Mouse (Mus musculus) MEL (cell line): ENCODE results near the gene 5830473C10Rik. TPM values are rescaled to one million over a fixed set of nuclear protein-coding genes. Genes with fewer than 3 reads are reported as not detected.
A peak's percentile ranks its signal among the peaks of the same experiment; 100 is the strongest.

Experiments used
- DNase-seq: peaks from one replicate; pipeline ENCODE4 v3.0.0; 2011; ENCODE audit warnings: low read depth, low spot score
- H3K27ac ChIP-seq: 2 replicates; pipeline ENCODE4 v1.5.1; 2012; ENCODE audit warnings: low read depth, mild to moderate bottlenecking, control low read depth, low read length, moderate library complexity; ENCODE audit not compliant: control insufficient read depth
- H3K27me3 ChIP-seq, 2 experiments: fragments of 150-350 bp in 1 of 2; sonication (generic) in 1 of 2; 2 replicates each; pipeline ENCODE4 v1.6.1; 2012; ENCODE audit warnings: low read length in 2 of 2, mild to moderate bottlenecking in 2 of 2, improper control_type of control experiment in 1 of 2, moderate library complexity in 1 of 2; ENCODE audit not compliant: insufficient read depth in 2 of 2, control insufficient read depth in 1 of 2
- H3K36me3 ChIP-seq, 2 experiments: 2 replicates each; pipeline ENCODE4 v1.6.1; 2012 to 2014; ENCODE audit warnings: low read length in 2 of 2, improper control_type of control experiment in 1 of 2, inconsistent platforms in 1 of 2, mild to moderate bottlenecking in 1 of 2; ENCODE audit not compliant: insufficient read depth in 2 of 2, control insufficient read depth in 1 of 2
- H3K4me1 ChIP-seq, 2 experiments: fragments of 150-350 bp in 1 of 2; sonication (generic) in 1 of 2; 2 replicates each; pipeline ENCODE4 v1.6.1; 2012; ENCODE audit warnings: low read length in 2 of 2, improper control_type of control experiment in 1 of 2, mild to moderate bottlenecking in 1 of 2; ENCODE audit not compliant: insufficient read depth in 2 of 2, control insufficient read depth in 1 of 2
- H3K4me3 ChIP-seq, 2 experiments: fragments of 150-350 bp in 1 of 2; sonication (generic) in 1 of 2; 2 replicates each; pipeline ENCODE4 v1.5.1; 2012; ENCODE audit warnings: low read depth in 2 of 2, low read length in 2 of 2, mild to moderate bottlenecking in 2 of 2, moderate library complexity in 2 of 2, control low read depth in 1 of 2, improper control_type of control experiment in 1 of 2; ENCODE audit not compliant: control insufficient read depth in 1 of 2, insufficient read depth in 1 of 2
- H3K79me2 ChIP-seq: 2 replicates; pipeline ENCODE4 v1.6.1; 2012; ENCODE audit warnings: mild to moderate bottlenecking, low read length, moderate library complexity; ENCODE audit not compliant: control insufficient read depth, poor library complexity, insufficient read depth
- H3K9ac ChIP-seq: 2 replicates; pipeline ENCODE4 v1.6.1; 2012; ENCODE audit warnings: low read depth, mild to moderate bottlenecking, control low read depth, low read length, moderate library complexity; ENCODE audit not compliant: control insufficient read depth, poor library complexity, severe bottlenecking
- H3K9me3 ChIP-seq: fragments of 150-350 bp; sonication (generic); replicated peaks from 2 replicates; pipeline ENCODE4 v1.6.1; 2012; ENCODE audit warnings: mild to moderate bottlenecking, low read length, improper control_type of control experiment, moderate library complexity; ENCODE audit not compliant: insufficient read depth
- BHLHE40 ChIP-seq: IDR thresholded peaks from 2 replicates; pipeline ENCODE4 v1.6.1; 2012; ENCODE audit warnings: low read depth, mild to moderate bottlenecking, inconsistent platforms, low read length, improper control_type of control experiment, borderline replicate concordance
- CHD1 ChIP-seq: IDR thresholded peaks from 2 replicates; pipeline ENCODE4 v1.6.1; 2012; ENCODE audit warnings: low read depth, mild to moderate bottlenecking, inconsistent platforms, low read length, improper control_type of control experiment
- CHD2 ChIP-seq: IDR thresholded peaks from 2 replicates; pipeline ENCODE4 v1.6.1; 2011; ENCODE audit warnings: low read length, improper control_type of control experiment
- CTCF ChIP-seq, 3 experiments: IDR thresholded peaks in 2 of 3; conservative IDR thresholded peaks in 1 of 3; 2 replicates each; pipeline ENCODE4 v1.5.1; 2011 to 2012; ENCODE audit warnings: low read length in 3 of 3, low read depth in 2 of 3, mild to moderate bottlenecking in 2 of 3, improper control_type of control experiment in 1 of 3, inconsistent platforms in 1 of 3, mixed read lengths in 1 of 3, moderate library complexity in 1 of 3; ENCODE audit not compliant: control insufficient read depth in 1 of 3, insufficient read depth in 1 of 3, poor library complexity in 1 of 3, severe bottlenecking in 1 of 3
- ELF1 ChIP-seq: IDR thresholded peaks from 2 replicates; pipeline ENCODE4 v1.6.1; 2014; ENCODE audit warnings: low read depth, mild to moderate bottlenecking, inconsistent platforms, low read length, improper control_type of control experiment, moderate library complexity
- ETS1 ChIP-seq: IDR thresholded peaks from 2 replicates; pipeline ENCODE4 v1.6.1; 2012; ENCODE audit warnings: low read depth, mild to moderate bottlenecking, inconsistent platforms, low read length, improper control_type of control experiment, moderate library complexity
- GABPA ChIP-seq: IDR thresholded peaks from 2 replicates; pipeline ENCODE4 v1.6.1; 2012; ENCODE audit warnings: low read depth, mild to moderate bottlenecking, inconsistent platforms, low read length, improper control_type of control experiment, moderate library complexity
- HCFC1 ChIP-seq: IDR thresholded peaks from 2 replicates; pipeline ENCODE4 v1.6.1; 2012; ENCODE audit warnings: low read depth, mild to moderate bottlenecking, inconsistent platforms, low read length, improper control_type of control experiment, moderate library complexity
- MAFK ChIP-seq: IDR thresholded peaks from 2 replicates; pipeline ENCODE4 v1.6.1; 2011; ENCODE audit warnings: low read depth, mild to moderate bottlenecking, low read length, improper control_type of control experiment, borderline replicate concordance
- MAX ChIP-seq: IDR thresholded peaks from 2 replicates; pipeline ENCODE4 v1.6.1; 2011; ENCODE audit warnings: low read length, improper control_type of control experiment
- MEF2A ChIP-seq: IDR thresholded peaks from 2 replicates; pipeline ENCODE4 v1.6.1; 2014; ENCODE audit warnings: low read depth, mild to moderate bottlenecking, inconsistent platforms, low read length, improper control_type of control experiment; ENCODE audit not compliant: poor library complexity, insufficient replicate concordance, severe bottlenecking; ENCODE audit errors: extremely low read depth
- MXI1 ChIP-seq: IDR thresholded peaks from 2 replicates; pipeline ENCODE4 v1.6.1; 2011; ENCODE audit warnings: mild to moderate bottlenecking, low read depth, low read length, improper control_type of control experiment
- MYB ChIP-seq: IDR thresholded peaks from 2 replicates; pipeline ENCODE4 v1.6.1; 2011; ENCODE audit warnings: mild to moderate bottlenecking, low read depth, low read length, improper control_type of control experiment
- MYC ChIP-seq: IDR thresholded peaks from 2 replicates; pipeline ENCODE4 v1.6.1; 2011; ENCODE audit warnings: low read depth, mild to moderate bottlenecking, low read length, improper control_type of control experiment, moderate library complexity
- POLR2A ChIP-seq, 2 experiments: IDR thresholded peaks; 2 replicates each; pipeline ENCODE4 v1.6.1; 2011 to 2012; ENCODE audit warnings: low read length in 2 of 2, mild to moderate bottlenecking in 2 of 2, control low read depth in 1 of 2, improper control_type of control experiment in 1 of 2, low read depth in 1 of 2, moderate library complexity in 1 of 2; ENCODE audit not compliant: control insufficient read depth in 1 of 2, insufficient read depth in 1 of 2, poor library complexity in 1 of 2
- POLR2AphosphoS5 ChIP-seq: IDR thresholded peaks from 2 replicates; pipeline ENCODE4 v1.6.1; 2012; ENCODE audit warnings: low read depth, borderline replicate concordance, mild to moderate bottlenecking, inconsistent platforms, low read length, moderate library complexity, mixed read lengths
- RAD21 ChIP-seq: IDR thresholded peaks from 2 replicates; pipeline ENCODE4 v1.6.1; 2011; ENCODE audit warnings: mild to moderate bottlenecking, low read depth, low read length, improper control_type of control experiment
- RCOR1 ChIP-seq: IDR thresholded peaks from 2 replicates; pipeline ENCODE4 v1.6.1; 2012; ENCODE audit warnings: low read depth, mild to moderate bottlenecking, inconsistent platforms, low read length, improper control_type of control experiment
- SIN3A ChIP-seq: IDR thresholded peaks from 2 replicates; pipeline ENCODE4 v1.6.1; 2012; ENCODE audit warnings: low read length, improper control_type of control experiment, inconsistent platforms
- SMC3 ChIP-seq: IDR thresholded peaks from 2 replicates; pipeline ENCODE4 v1.6.1; 2011; ENCODE audit warnings: low read depth, low read length, improper control_type of control experiment
- TAL1 ChIP-seq: IDR thresholded peaks from 2 replicates; pipeline ENCODE4 v1.6.1; 2012; ENCODE audit warnings: mild to moderate bottlenecking, inconsistent platforms, low read length, moderate library complexity, mixed read lengths
- UBTF ChIP-seq: IDR thresholded peaks from 2 replicates; pipeline ENCODE4 v1.6.1; 2012; ENCODE audit warnings: low read depth, mild to moderate bottlenecking, inconsistent platforms, low read length, improper control_type of control experiment, moderate library complexity, borderline replicate concordance; ENCODE audit not compliant: insufficient read depth
- ZC3H11A ChIP-seq: IDR thresholded peaks from 2 replicates; pipeline ENCODE4 v1.6.1; 2012; ENCODE audit warnings: low read depth, mild to moderate bottlenecking, inconsistent platforms, low read length, improper control_type of control experiment
- ZKSCAN1 ChIP-seq: IDR thresholded peaks from 2 replicates; pipeline ENCODE4 v1.6.1; 2012; ENCODE audit warnings: low read depth, mild to moderate bottlenecking, inconsistent platforms, low read length, improper control_type of control experiment, moderate library complexity
- ZMIZ1 ChIP-seq: IDR thresholded peaks from 2 replicates; pipeline ENCODE4 v1.6.1; 2012; ENCODE audit warnings: low read depth, mild to moderate bottlenecking, inconsistent platforms, low read length, improper control_type of control experiment, moderate library complexity
- polyA plus RNA-seq, 2 experiments: library from polyadenylated mRNA; stranded (reverse) in 1 of 2; unstranded in 1 of 2; fragments of >175 nt in 1 of 2; fragments of >200 nt in 1 of 2; gene quantifications; 2 replicates each; pipeline versions ENCODE4 v1.2.1 to v1.2.4; 2012; ENCODE audit warnings: low replicate concordance in 2 of 2, low read depth in 1 of 2; ENCODE audit not compliant: insufficient read length in 2 of 2, insufficient read depth in 1 of 2, missing spikeins in 1 of 2
- total RNA-seq: library from RNA; depleted of rRNA; stranded (reverse); fragments of 300-350 nt; gene quantifications from 2 replicates; pipeline ENCODE4 v1.2.3, GENCODE M21; 2012

Gene 5830473C10Rik
- total and polyA plus RNA-seq, 3 experiments, result 5.9 to 9.3 TPM; not detected in 1

- peaks cover 2 to 8% of the 10 kb centered on the region in 2 experiments; a peak in 3 of 4 replicates for H3K4me1 ChIP-seq
- H3K36me3 ChIP-seq, result no peaks in the 10 kb centered on the region
- TF ChIP-seq ETS1, result no peak
- no peak for TF ChIP-seq MYB
- no peak for TF ChIP-seq MAX
- no peak for TF ChIP-seq GABPA
- no peak for TF ChIP-seq MEF2A
- TF ChIP-seq ELF1, result no peak
- TF ChIP-seq SIN3A, result no peak
- TF ChIP-seq MYC, result no peak
- TF ChIP-seq POLR2A (IDR thresholded peaks at IDR 0.05; ENCODE audit: control insufficient read depth in 1 of 2, insufficient read depth in 1 of 2, low read depth in 1 of 2, low read length in 2 of 2, poor library complexity in 1 of 2), result no peak
- no peak for TF ChIP-seq CTCF (IDR thresholded peaks at IDR 0.05 in 2 of 3, conservative IDR thresholded peaks at IDR 0.05 in 1 of 3; ENCODE audit: control insufficient read depth in 1 of 3, insufficient read depth in 1 of 3, low read depth in 2 of 3, low read length in 3 of 3, poor library complexity in 1 of 3, severe bottlenecking in 1 of 3)
- TF ChIP-seq ZC3H11A, result no peak
- no peak for TF ChIP-seq MAFK
- TF ChIP-seq TAL1, result no peak
- no peaks in the 10 kb centered on the region for H3K79me2 ChIP-seq
- H3K4me3 ChIP-seq, result peak overlapping the region in 1 of 2 experiments; percentile 20; a peak in 1 of 4 replicates
- no peaks in the 10 kb centered on the region for H3K9me3 ChIP-seq
- H3K27me3 ChIP-seq, result no peaks in the 10 kb centered on the region
- H3K9ac ChIP-seq, result no peak overlapping the region
- peak; percentile 10 for DNase-seq
- H3K27ac ChIP-seq, result no peak overlapping the region
Measured at GRCm38 (mm10) chr5:90562880-90563279, 2.0 kb downstream of the 5830473C10Rik start.

- Histone ChIP-seq H3K27ac (no peak overlapping the region), H3K36me3 (peaks cover 0 to 4% of the 10 kb centered on the region in 2 experiments; a peak in 2 of 4 replicates), H3K27me3 (no peaks in the 10 kb centered on the region), H3K79me2 (no peaks in the 10 kb centered on the region), H3K9me3 (no peaks in the 10 kb centered on the region), H3K4me3 (no peak overlapping the region), H3K9ac (no peak overlapping the region), H3K4me1 (peaks cover 8 to 15% of the 10 kb centered on the region in 2 experiments)
- TF ChIP-seq CHD2, result no peak
- no peak for TF ChIP-seq RAD21
- TF ChIP-seq ETS1, result no peak
- TF ChIP-seq UBTF, result no peak
- no peak for TF ChIP-seq MXI1
- no peak for TF ChIP-seq CHD1
- TF ChIP-seq ZC3H11A, result no peak
- no peak for TF ChIP-seq ZMIZ1
- TF ChIP-seq ZKSCAN1, result no peak
- TF ChIP-seq SMC3, result no peak
- TF ChIP-seq RCOR1, result no peak
- TF ChIP-seq SIN3A, result no peak
- TF ChIP-seq POLR2AphosphoS5, result no peak
- no peak for TF ChIP-seq BHLHE40
- no peak for TF ChIP-seq HCFC1
- TF ChIP-seq POLR2A (IDR thresholded peaks at IDR 0.05; ENCODE audit: control insufficient read depth in 1 of 2, insufficient read depth in 1 of 2, low read depth in 1 of 2, low read length in 2 of 2, poor library complexity in 1 of 2), result no peak
- DNase-seq, result no peak
Measured at GRCm38 (mm10) chr5:90564161-90564560, 3.3 kb downstream of the 5830473C10Rik start.
